Mouse (Mus musculus): ENCODE results near the gene Dcun1d4. TPM values are rescaled to one million over a fixed set of nuclear protein-coding genes. Genes with fewer than 3 reads are reported as not detected.

Gene Dcun1d4
- polyA plus RNA-seq, 1 experiment from 2014 or later: 40.2 TPM

DNA sequence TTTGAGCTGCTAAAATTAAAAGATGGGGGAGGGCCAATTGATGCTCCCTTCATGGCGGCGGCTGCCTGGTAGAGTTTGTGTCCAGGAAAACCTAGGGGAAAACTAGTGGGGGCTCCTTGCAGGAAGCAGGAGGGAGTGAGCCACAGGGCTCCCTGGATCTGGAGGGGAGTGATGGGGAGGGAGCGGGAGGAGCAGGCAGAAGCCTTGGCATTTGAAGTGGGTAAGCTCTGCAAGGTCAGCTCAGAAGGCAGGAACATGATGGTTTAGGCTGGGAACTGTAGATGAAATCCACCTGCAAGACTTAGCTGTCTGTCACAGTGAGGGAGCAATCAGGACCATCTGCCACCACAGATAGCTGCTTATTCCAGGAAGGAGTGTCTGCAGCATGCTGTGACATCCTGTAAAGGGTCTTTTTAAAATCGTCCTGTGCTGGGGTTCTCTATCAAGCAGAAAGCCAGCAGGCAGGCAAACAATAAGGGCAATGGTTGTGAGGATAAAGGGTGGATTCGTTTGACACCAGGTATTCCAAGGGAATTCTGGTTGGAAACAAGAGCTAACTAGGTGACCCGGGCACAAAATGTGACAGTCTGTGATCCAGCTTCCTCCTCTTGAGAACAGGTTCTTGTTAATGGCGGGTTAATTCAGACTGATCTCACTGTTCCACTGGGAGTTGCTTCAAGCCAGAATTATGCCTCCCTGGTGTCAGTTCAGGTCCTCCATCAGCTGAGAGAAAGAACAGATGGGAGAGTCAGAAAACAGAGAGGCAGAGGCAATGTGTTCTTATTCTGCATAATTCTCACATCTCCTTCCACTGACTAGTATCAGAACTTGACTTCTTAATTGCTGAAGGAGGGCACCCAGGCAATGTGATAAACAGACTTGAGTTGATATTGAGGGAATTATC is 104.7 kb downstream of the Dcun1d4 start:
- ChIA-PET POLR2A (no interaction called here), CTCF (interaction anchor here (0.8 to 1.2 kb wide), 2 partner anchors 26 to 52 kb away, joined by 3 read pairs; no protein-coding TSS in a partner anchor)
- in situ Hi-C loops (cut with MboI; ENCODE audit: low pct_unique_long_range_greater_than_20kb): no loop called here
- no peaks in the 10 kb centered on the region for H3K27me3 ChIP-seq
- ATAC-seq (no peak), DNase-seq (ENCODE audit: low read depth, low spot score) (no peak)
- no peak for TF ChIP-seq CTCF (IDR thresholded peaks at IDR 0.05)

DNA sequence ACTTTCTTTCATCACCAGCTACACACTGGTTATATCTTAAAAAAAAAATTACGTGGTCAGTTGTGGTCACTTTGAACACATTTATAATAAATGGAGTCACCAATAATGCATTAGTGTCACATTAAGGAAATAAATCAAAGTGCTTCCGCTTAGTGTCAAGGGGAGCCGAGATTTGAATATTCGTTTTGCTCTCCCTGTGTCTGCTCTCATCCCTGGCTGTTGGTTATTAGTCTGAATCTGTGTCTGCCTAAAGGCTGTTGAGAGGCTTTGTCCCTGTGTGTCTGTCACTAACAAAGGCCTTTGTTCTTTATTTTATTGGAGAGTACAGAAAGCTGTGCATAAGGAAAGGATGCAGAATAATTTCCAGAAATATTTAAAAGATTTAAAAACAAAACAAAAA is 105.8 kb downstream of the Dcun1d4 start:
- in situ Hi-C loops (cut with MboI; ENCODE audit: low pct_unique_long_range_greater_than_20kb): no loop called here
- no peak for DNase-seq (ENCODE audit: low read depth, low spot score)
- ATAC-seq: no peak
- CTCF ChIA-PET: no interaction called here
- POLR2A ChIA-PET: no interaction called here
- no peak for TF ChIP-seq CTCF (IDR thresholded peaks at IDR 0.05)
- no peaks in the 10 kb centered on the region for H3K27me3 ChIP-seq

DNA sequence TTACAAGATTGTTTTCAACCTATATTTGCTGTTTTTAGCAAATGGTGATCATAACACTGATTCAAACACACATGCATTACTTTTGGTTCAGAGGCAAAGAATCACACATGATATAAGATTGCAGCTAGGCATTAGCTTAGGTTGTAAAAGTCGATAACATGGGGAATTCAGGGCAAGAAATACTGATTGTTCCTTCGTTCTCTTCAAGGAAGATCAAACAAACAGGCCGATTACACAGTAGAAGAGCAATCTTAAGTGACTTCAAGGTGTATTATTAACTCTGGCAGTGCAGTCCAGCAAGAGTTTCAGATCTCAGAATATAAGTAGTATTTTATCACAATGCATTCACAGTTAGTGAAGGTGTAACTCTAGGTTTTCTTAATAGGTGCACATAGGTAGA is 106.3 kb downstream of the Dcun1d4 start:
- ChIA-PET POLR2A (no interaction called here), CTCF (no interaction called here)
- TF ChIP-seq CTCF (IDR thresholded peaks at IDR 0.05): no peak
- in situ Hi-C loops (cut with MboI; ENCODE audit: low pct_unique_long_range_greater_than_20kb): no loop called here
- ATAC-seq (no peak), DNase-seq (ENCODE audit: low read depth, low spot score) (no peak)
- no peaks in the 10 kb centered on the region for H3K27me3 ChIP-seq

GRCm38 (mm10) chr5:73598943-73599695 is 118.3 kb downstream of the Dcun1d4 start:
- in situ Hi-C loops (cut with MboI; ENCODE audit: low pct_unique_long_range_greater_than_20kb): no loop called here
- ChIA-PET POLR2A (interaction anchor here (0.7 kb wide), 1 partner anchor 1271 kb away, joined by 4 read pairs; no protein-coding TSS in a partner anchor), CTCF (interaction anchor here (1.0 kb wide), 1 partner anchor 27 kb away, joined by 3 read pairs; no protein-coding TSS in a partner anchor)
- no peak for TF ChIP-seq CTCF (IDR thresholded peaks at IDR 0.05)
- no peaks in the 10 kb centered on the region for H3K27me3 ChIP-seq
- no peak for ATAC-seq
- no peak for DNase-seq (ENCODE audit: low read depth, low spot score)

DNA sequence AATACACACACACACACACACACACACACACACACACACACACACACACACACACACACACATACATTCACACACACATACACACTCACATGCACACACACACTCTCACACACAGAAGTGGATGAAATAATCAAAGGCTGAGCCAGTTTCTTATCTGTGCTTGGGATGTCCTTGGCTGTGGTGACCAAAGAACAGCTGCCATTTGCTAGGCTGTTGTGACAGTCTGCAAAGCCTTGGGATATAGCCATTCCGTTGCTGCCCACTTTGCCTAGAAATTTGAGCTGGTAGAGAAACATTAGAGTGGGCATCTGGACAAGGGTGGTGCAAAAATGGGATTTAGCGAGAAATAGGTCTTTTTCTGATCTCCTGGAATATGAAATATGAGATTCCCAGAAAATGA is 119.2 kb downstream of the Dcun1d4 start:
- DNase-seq (ENCODE audit: low read depth, low spot score) (no peak), ATAC-seq (no peak)
- no peak for TF ChIP-seq CTCF (IDR thresholded peaks at IDR 0.05)
- POLR2A ChIA-PET: interaction anchor here (0.7 kb wide), 1 partner anchor 1270 kb away, joined by 4 read pairs; no protein-coding TSS in a partner anchor
- CTCF ChIA-PET: interaction anchor here (1.0 kb wide), 1 partner anchor 27 kb away, joined by 3 read pairs; no protein-coding TSS in a partner anchor
- in situ Hi-C loops (cut with MboI; ENCODE audit: low pct_unique_long_range_greater_than_20kb): no loop called here
- no peaks in the 10 kb centered on the region for H3K27me3 ChIP-seq

- no peak for DNase-seq (ENCODE audit: low read depth, low spot score)
- H3K27me3 ChIP-seq: no peaks in the 10 kb centered on the region
- ChIA-PET CTCF (interaction anchor here (0.7 to 1.6 kb wide), 2 partner anchors 8 to 176 kb away, joined by 4 read pairs; no protein-coding TSS in a partner anchor), POLR2A (no interaction called here)
- in situ Hi-C loops (cut with MboI; ENCODE audit: low pct_unique_long_range_greater_than_20kb): no loop called here
- TF ChIP-seq CTCF (IDR thresholded peaks at IDR 0.05): no peak
- no peak for ATAC-seq
Observed at GRCm38 (mm10) chr5:73601361-73601763, 120.6 kb downstream of the Dcun1d4 start.

DNA sequence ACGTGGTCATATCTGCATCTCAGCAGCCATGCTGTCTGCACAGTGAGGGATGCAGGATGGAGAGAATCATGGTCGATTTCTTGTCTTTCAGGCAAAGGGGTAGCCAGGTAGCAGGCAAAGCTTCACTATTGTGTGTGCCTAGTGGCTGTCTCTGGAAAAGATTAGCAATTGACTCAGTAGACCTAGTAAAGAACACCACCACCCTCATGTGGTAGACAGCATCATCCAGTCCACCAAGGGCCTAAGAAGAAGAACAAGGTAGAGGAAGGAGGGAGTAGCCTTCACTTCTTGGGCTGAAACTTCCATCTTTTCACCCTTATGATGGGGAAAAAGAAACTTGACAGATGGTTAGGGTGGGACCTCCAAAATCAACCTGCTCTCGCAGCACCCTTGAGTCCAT is 122.1 kb downstream of the Dcun1d4 start:
- ATAC-seq (no peak), DNase-seq (ENCODE audit: low read depth, low spot score) (no peak)
- POLR2A ChIA-PET: no interaction called here
- CTCF ChIA-PET: no interaction called here
- H3K27me3 ChIP-seq: no peaks in the 10 kb centered on the region
- TF ChIP-seq CTCF (IDR thresholded peaks at IDR 0.05): peak; percentile 22
- in situ Hi-C loops (cut with MboI; ENCODE audit: low pct_unique_long_range_greater_than_20kb): no loop called here

DNA sequence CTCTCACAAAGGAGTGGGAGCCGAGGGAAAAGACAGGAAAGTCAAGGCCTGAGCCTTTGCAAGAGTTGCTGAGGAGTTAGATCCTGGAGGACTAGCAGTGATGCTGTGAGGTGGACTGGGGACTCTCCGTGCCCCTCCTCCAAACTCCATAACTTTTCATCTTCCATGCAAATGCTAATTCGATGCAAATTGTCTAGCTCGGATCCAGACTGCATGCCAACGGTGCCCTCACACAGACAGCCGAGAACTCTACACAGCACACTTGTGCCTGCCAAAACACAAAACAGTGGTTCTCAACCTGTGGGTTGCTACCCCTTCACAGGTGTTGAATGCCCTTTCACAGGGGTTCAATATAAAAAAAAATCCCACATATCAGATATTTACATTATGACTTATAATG is 123.7 kb downstream of the Dcun1d4 start:
- H3K27me3 ChIP-seq: no peaks in the 10 kb centered on the region
- ChIA-PET POLR2A (no interaction called here), CTCF (interaction anchor here (1.0 kb wide), 1 partner anchor 12 kb away, joined by 3 read pairs; no protein-coding TSS in a partner anchor)
- in situ Hi-C loops (cut with MboI; ENCODE audit: low pct_unique_long_range_greater_than_20kb): no loop called here
- DNase-seq (ENCODE audit: low read depth, low spot score): no peak
- no peak for ATAC-seq
- no peak for TF ChIP-seq CTCF (IDR thresholded peaks at IDR 0.05)

GRCm38 (mm10) chr5:73604964-73605363 is 124.2 kb downstream of the Dcun1d4 start:
- CTCF ChIA-PET: interaction anchor here (1.0 kb wide), 1 partner anchor 11 kb away, joined by 3 read pairs; no protein-coding TSS in a partner anchor
- in situ Hi-C loops (cut with MboI; ENCODE audit: low pct_unique_long_range_greater_than_20kb): no loop called here
- DNase-seq (ENCODE audit: low read depth, low spot score) (no peak), ATAC-seq (no peak)
- H3K27me3 ChIP-seq: no peaks in the 10 kb centered on the region
- POLR2A ChIA-PET: no interaction called here
- TF ChIP-seq CTCF (IDR thresholded peaks at IDR 0.05): no peak

Other genes starting within 250 kb of the Dcun1d4 start
- gene Fryl, start 224.4 kb upstream of the Dcun1d4 start, polyA plus RNA-seq (2021): 30.8 TPM
- 290 TPM for gene Ociad1, start 188.2 kb upstream of the Dcun1d4 start, polyA plus RNA-seq (2021)
- gene Ociad2, start 140.0 kb upstream of the Dcun1d4 start, polyA plus RNA-seq (2021): 46.1 TPM
- not detected for gene Cwh43, start 74.9 kb upstream of the Dcun1d4 start, polyA plus RNA-seq (2021)
- not detected for gene Lrrc66, start 151.5 kb downstream of the Dcun1d4 start, polyA plus RNA-seq (2021)
- 24.1 TPM for gene Sgcb, start 166.8 kb downstream of the Dcun1d4 start, polyA plus RNA-seq (2021)
- not detected for gene Spata18, start 170.4 kb downstream of the Dcun1d4 start, polyA plus RNA-seq (2021)